Mouse (Mus musculus) hindbrain, embryonic 15.5 days (tissue): ENCODE measurements around the gene Sphkap. TPM values are rescaled to one million over a fixed set of nuclear protein-coding genes. Genes with fewer than 3 reads are reported as not detected.
A peak's percentile ranks its signal among the peaks of the same experiment; 100 is the strongest.

ENCODE experiments used
- ATAC-seq: fragments of 200-750 bp; cut with Nextera tagmentation; 2 replicates; pipeline ENCODE4 v1.8.0; 2017; ENCODE audit warnings: low read depth, moderate number of reproducible peaks, moderate TSS enrichment; ENCODE audit not compliant: low FRiP score
- H3K27ac ChIP-seq: fragments of 300-500 bp; sonication (generic); replicated peaks from 2 replicates; pipeline ENCODE4 v1.5.1; 2015; ENCODE audit warnings: mild to moderate bottlenecking, inconsistent platforms
- H3K27me3 ChIP-seq: fragments of 300-500 bp; sonication (generic); 2 replicates; pipeline ENCODE4 v1.6.1; 2015; ENCODE audit warnings: control low read depth, inconsistent platforms
- H3K36me3 ChIP-seq: fragments of 300-500 bp; sonication (generic); 2 replicates; pipeline ENCODE4 v1.6.1; 2015; ENCODE audit warnings: control low read depth, inconsistent platforms
- H3K4me1 ChIP-seq: fragments of 300-500 bp; sonication (generic); replicated peaks from 2 replicates; pipeline ENCODE4 v1.6.1; 2015; ENCODE audit warnings: control low read depth, inconsistent platforms
- H3K4me2 ChIP-seq: fragments of 300-500 bp; sonication (generic); 2 replicates; pipeline ENCODE4 v1.6.1; 2015; ENCODE audit warnings: moderate library complexity, mild to moderate bottlenecking, inconsistent platforms
- H3K4me3 ChIP-seq: fragments of 300-500 bp; sonication (generic); 2 replicates; pipeline ENCODE4 v1.5.1; 2015; ENCODE audit warnings: mild to moderate bottlenecking, inconsistent platforms
- H3K9ac ChIP-seq: fragments of 300-500 bp; sonication (generic); 2 replicates; pipeline ENCODE4 v1.6.1; 2015; ENCODE audit warnings: inconsistent platforms
- H3K9me3 ChIP-seq: fragments of 300-500 bp; sonication (generic); 2 replicates; pipeline ENCODE4 v1.6.1; 2016; ENCODE audit warnings: control low read depth, inconsistent platforms
- WGBS: fragments of 180-500 bp; shearing (Covaris S2); methylation state at CpG from one replicate; pipeline ENCODE4 v1.1.7; 2015; 5-methylcytosine and 5-hydroxymethylcytosine counted together
- polyA plus RNA-seq: library from polyadenylated mRNA; unstranded; fragments of >200 nt; fragmentation: Nextera tagmentation; extraction: Ambion mirVana; gene quantifications from 2 replicates; pipeline ENCODE4 v1.2.1, GENCODE M21; 2015

Sphkap gene
- polyA plus RNA-seq = 14.7 and 20.3 TPM in 2 replicates

GRCm38 (mm10) chr1:83408021-83408464 is at the start of gene Sphkap:
Gene Sphkap (minus strand): TSS chr1:83408200.
- H3K36me3 ChIP-seq = no peaks in the 10 kb centered on the region
- H3K27me3 ChIP-seq = no peaks in the 10 kb centered on the region
- peak within 1 kb of the TSS; percentile 52 for H3K4me3 ChIP-seq
- peaks cover 11% of the 10 kb centered on the region for H3K4me1 ChIP-seq
- H3K27ac ChIP-seq = 0 out of 2 replicates have a peak within 1 kb of the TSS, but pooled peaks have one; percentile 25
- no peaks in the 10 kb centered on the region for H3K9me3 ChIP-seq
- WGBS = 0% methylated on average over 16 of the region's 16 CpGs
- peak within 1 kb of the TSS; percentile 51 for H3K9ac ChIP-seq
- H3K4me2 ChIP-seq = peak within 1 kb of the TSS; percentile 81
- ATAC-seq = peak; percentile 89

GRCm38 (mm10) chr1:83451291-83451690 is 43.3 kb upstream of the Sphkap start:
- WGBS = 62% methylated on average over 5 of the region's 5 CpGs
- Histone ChIP-seq H3K27ac (no peak overlapping the region), H3K4me3 (no peak overlapping the region), H3K9ac (no peak overlapping the region), H3K9me3 (no peaks in the 10 kb centered on the region), H3K36me3 (no peaks in the 10 kb centered on the region), H3K4me2 (no peak overlapping the region), H3K27me3 (no peaks in the 10 kb centered on the region), H3K4me1 (no peaks in the 10 kb centered on the region)
- ATAC-seq = no peak

GRCm38 (mm10) chr1:83440422-83440821 is 32.4 kb upstream of the Sphkap start:
- Histone ChIP-seq H3K36me3 (no peaks in the 10 kb centered on the region), H3K9me3 (no peaks in the 10 kb centered on the region), H3K9ac (no peak overlapping the region), H3K4me2 (no peak overlapping the region), H3K4me3 (no peak overlapping the region), H3K27me3 (no peaks in the 10 kb centered on the region), H3K27ac (no peak overlapping the region), H3K4me1 (no peaks in the 10 kb centered on the region)
- WGBS = 87% methylated on average over 2 of the region's 2 CpGs
- no peak for ATAC-seq

GRCm38 (mm10) chr1:83433932-83434331 is 25.9 kb upstream of the Sphkap start:
- ATAC-seq = no peak
- 95% methylated on average over 3 of the region's 3 CpGs for WGBS
- Histone ChIP-seq H3K4me2 (no peak overlapping the region), H3K9ac (no peak overlapping the region), H3K36me3 (no peaks in the 10 kb centered on the region), H3K4me1 (no peaks in the 10 kb centered on the region), H3K27me3 (no peaks in the 10 kb centered on the region), H3K9me3 (no peaks in the 10 kb centered on the region), H3K4me3 (no peak overlapping the region), H3K27ac (no peak overlapping the region)

GRCm38 (mm10) chr1:83429866-83430265 is 21.9 kb upstream of the Sphkap start:
- Histone ChIP-seq H3K27ac (no peak overlapping the region), H3K36me3 (no peaks in the 10 kb centered on the region), H3K9me3 (no peaks in the 10 kb centered on the region), H3K4me2 (no peak overlapping the region), H3K4me3 (no peak overlapping the region), H3K4me1 (no peaks in the 10 kb centered on the region), H3K27me3 (no peaks in the 10 kb centered on the region), H3K9ac (no peak overlapping the region)
- ATAC-seq = no peak

- H3K27me3 ChIP-seq = no peaks in the 10 kb centered on the region
- peak overlapping the region; percentile 51 for H3K9ac ChIP-seq
- H3K4me2 ChIP-seq = peak overlapping the region; percentile 81
- H3K4me3 ChIP-seq = peak overlapping the region; percentile 52
- peaks cover 11% of the 10 kb centered on the region for H3K4me1 ChIP-seq
- no peaks in the 10 kb centered on the region for H3K36me3 ChIP-seq
- 0 out of 2 replicates have a peak overlapping the region, but pooled peaks have one; percentile 13 for H3K27ac ChIP-seq
- ATAC-seq = peak; percentile 61
- WGBS = 3% methylated on average over 11 of the region's 11 CpGs
- H3K9me3 ChIP-seq = no peaks in the 10 kb centered on the region
Observed at GRCm38 (mm10) chr1:83407616-83408015, 384 bp downstream of the Sphkap start.

GRCm38 (mm10) chr1:83406882-83407549 is 984 bp downstream of the Sphkap start:
- Histone ChIP-seq H3K9me3 (no peaks in the 10 kb centered on the region), H3K36me3 (no peaks in the 10 kb centered on the region), H3K4me1 (peaks cover 11% of the 10 kb centered on the region), H3K27ac (0 out of 2 replicates have a peak overlapping the region, but pooled peaks have one; percentile 25), H3K27me3 (no peaks in the 10 kb centered on the region), H3K4me3 (peak overlapping the region; percentile 52), H3K9ac (peak overlapping the region; percentile 51), H3K4me2 (peak overlapping the region; percentile 81)
- peak; percentile 61 for ATAC-seq
- 16% methylated on average over 8 of the region's 8 CpGs for WGBS

- 96% methylated on average over 1 of the region's 1 CpGs for WGBS
- Histone ChIP-seq H3K4me1 (no peaks in the 10 kb centered on the region), H3K4me3 (no peak overlapping the region), H3K27ac (no peak overlapping the region), H3K27me3 (no peaks in the 10 kb centered on the region), H3K36me3 (no peaks in the 10 kb centered on the region), H3K9ac (no peak overlapping the region), H3K9me3 (no peaks in the 10 kb centered on the region), H3K4me2 (no peak overlapping the region)
- ATAC-seq = no peak
Observed at GRCm38 (mm10) chr1:83401079-83401478, 6.9 kb downstream of the Sphkap start.

- Histone ChIP-seq H3K4me1 (no peaks in the 10 kb centered on the region), H3K27ac (no peak overlapping the region), H3K9ac (no peak overlapping the region), H3K9me3 (no peaks in the 10 kb centered on the region), H3K27me3 (no peaks in the 10 kb centered on the region), H3K4me2 (no peak overlapping the region), H3K4me3 (no peak overlapping the region), H3K36me3 (no peaks in the 10 kb centered on the region)
- 91% methylated on average over 2 of the region's 2 CpGs for WGBS
- no peak for ATAC-seq
Observed at GRCm38 (mm10) chr1:83396284-83396683, 11.7 kb downstream of the Sphkap start.

- Histone ChIP-seq H3K9ac (no peak overlapping the region), H3K4me2 (no peak overlapping the region), H3K4me1 (no peaks in the 10 kb centered on the region), H3K27me3 (no peaks in the 10 kb centered on the region), H3K4me3 (no peak overlapping the region), H3K27ac (no peak overlapping the region), H3K36me3 (no peaks in the 10 kb centered on the region), H3K9me3 (no peaks in the 10 kb centered on the region)
- WGBS = 82% methylated on average over 5 of the region's 5 CpGs
- no peak for ATAC-seq
Observed at GRCm38 (mm10) chr1:83395559-83395958, 12.4 kb downstream of the Sphkap start.

- Histone ChIP-seq H3K27ac (no peak overlapping the region), H3K27me3 (no peaks in the 10 kb centered on the region), H3K36me3 (no peaks in the 10 kb centered on the region), H3K9me3 (no peaks in the 10 kb centered on the region), H3K4me2 (no peak overlapping the region), H3K9ac (no peak overlapping the region), H3K4me1 (no peaks in the 10 kb centered on the region), H3K4me3 (no peak overlapping the region)
- no peak for ATAC-seq
- 56% methylated on average over 4 of the region's 4 CpGs for WGBS
Observed at GRCm38 (mm10) chr1:83389419-83389818, 18.6 kb downstream of the Sphkap start.

GRCm38 (mm10) chr1:83377404-83377803 is 30.6 kb downstream of the Sphkap start:
- H3K27ac ChIP-seq = no peak overlapping the region
- H3K9me3 ChIP-seq = no peaks in the 10 kb centered on the region
- no peak overlapping the region for H3K4me2 ChIP-seq
- no peak overlapping the region for H3K9ac ChIP-seq
- H3K4me3 ChIP-seq = no peak overlapping the region
- no peak for ATAC-seq
- H3K4me1 ChIP-seq = no peaks in the 10 kb centered on the region
- H3K27me3 ChIP-seq = no peaks in the 10 kb centered on the region
- H3K36me3 ChIP-seq = no peaks in the 10 kb centered on the region
- 93% methylated on average over 1 of the region's 1 CpGs for WGBS

- H3K9me3 ChIP-seq = no peaks in the 10 kb centered on the region
- no peak overlapping the region for H3K4me3 ChIP-seq
- no peaks in the 10 kb centered on the region for H3K27me3 ChIP-seq
- no peak overlapping the region for H3K4me2 ChIP-seq
- H3K9ac ChIP-seq = no peak overlapping the region
- ATAC-seq = no peak
- 53% methylated on average over 5 of the region's 5 CpGs for WGBS
- H3K4me1 ChIP-seq = no peaks in the 10 kb centered on the region
- H3K36me3 ChIP-seq = no peaks in the 10 kb centered on the region
- no peak overlapping the region for H3K27ac ChIP-seq
Observed at GRCm38 (mm10) chr1:83366456-83366855, 41.5 kb downstream of the Sphkap start.
